Comparison of ENCODE assay signal across 11 mouse cellular contexts in the genomic region with DNA sequence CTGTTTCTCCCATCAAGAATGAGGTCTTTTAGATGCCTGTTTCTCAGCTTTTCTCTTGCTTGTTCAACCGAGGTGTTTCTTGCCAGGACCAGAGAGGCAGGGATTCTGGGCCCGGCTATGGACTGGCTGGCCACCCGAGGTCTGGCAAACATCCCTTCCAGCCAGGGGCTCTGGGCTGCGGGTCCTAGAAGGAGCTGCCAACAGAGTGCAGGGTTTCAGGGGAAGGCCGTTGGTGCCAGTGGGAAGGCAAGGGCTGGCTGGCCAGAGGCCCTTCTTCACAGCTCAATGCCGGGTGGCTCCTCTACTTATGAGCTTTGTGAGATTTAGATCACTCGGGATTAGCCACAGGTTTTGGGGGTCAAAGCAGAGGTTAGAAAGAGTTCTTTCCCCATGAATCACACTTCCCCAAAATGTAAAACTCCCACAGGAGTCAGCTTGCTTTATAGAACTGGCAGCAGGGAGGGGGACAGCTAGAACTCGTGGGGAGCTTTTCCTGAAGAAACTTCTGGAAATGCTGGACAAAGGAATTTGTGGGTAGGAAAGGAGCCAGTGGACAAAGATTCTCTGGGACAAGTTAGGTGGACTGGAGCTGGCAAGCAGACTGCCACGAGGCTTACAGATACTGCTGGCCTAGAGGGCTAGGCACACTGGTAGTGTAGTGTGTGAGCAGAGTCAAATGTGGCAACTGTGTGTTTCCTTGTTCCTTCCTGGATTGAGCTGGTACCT.
DNase-seq lines count a peak whose midpoint lies in the region; ATAC-seq lines count a peak whose summit lies in the region.
"Had no signal": no experiment of that assay in that cellular context is flagged by ENCODE, and none has a peak within 500 bp of the region (broad histone marks: within the 10 kb centered on the region; RNA-seq: fewer than 3 reads in every experiment).

No protein-coding gene starts in this region.

- no peak overlapping the region for H3K4me3 ChIP-seq in embryonic facial prominence, embryonic 15.5 days (replicated peaks)
- no peak overlapping the region for H3K4me3 ChIP-seq in kidney, embryonic 16.5 days (ENCODE audit: low read length)
- H3K4me3 ChIP-seq in midbrain, embryonic 16.5 days (ENCODE audit: low read depth, low read length) = no peak overlapping the region
- H3K4me3 ChIP-seq: neural tube, embryonic 12.5 days had no signal

- 47% methylated on average over 9 of the region's 9 CpGs for WGBS in embryonic facial prominence, embryonic 15.5 days
- WGBS in kidney, embryonic 16.5 days = 65% methylated on average over 9 of the region's 9 CpGs
- WGBS in midbrain, embryonic 16.5 days = 53% methylated on average over 9 of the region's 9 CpGs

- H3K27ac ChIP-seq in embryonic facial prominence, embryonic 15.5 days (replicated peaks) = peak overlapping the region; percentile 80
- no peak overlapping the region for H3K27ac ChIP-seq in kidney, embryonic 16.5 days (ENCODE audit: low read length)
- no peak overlapping the region for H3K27ac ChIP-seq in midbrain, embryonic 16.5 days (ENCODE audit: low read length)
- H3K27ac ChIP-seq: neural tube, embryonic 12.5 days had no signal

- intact Hi-C loops in heart, postnatal 36 days (cut with DNase I) = no loop called here

- H3K9ac ChIP-seq in embryonic facial prominence, embryonic 15.5 days = no peak overlapping the region
- H3K9ac ChIP-seq in kidney, embryonic 16.5 days (replicated peaks; ENCODE audit: low read length) = no peak overlapping the region
- no peak overlapping the region for H3K9ac ChIP-seq in midbrain, embryonic 16.5 days (ENCODE audit: low read depth, low read length)
- H3K9ac ChIP-seq: neural tube, embryonic 12.5 days had no signal

- H3K4me2 ChIP-seq in embryonic facial prominence, embryonic 15.5 days (replicated peaks) = no peak overlapping the region
- H3K4me2 ChIP-seq in kidney, embryonic 16.5 days (replicated peaks; ENCODE audit: low read depth, low read length) = no peak overlapping the region
- no peak overlapping the region for H3K4me2 ChIP-seq in midbrain, embryonic 16.5 days (ENCODE audit: low read length)
- H3K4me2 ChIP-seq: neural tube, embryonic 12.5 days had no signal

- no peak for ATAC-seq in embryonic facial prominence, embryonic 15.5 days (ENCODE audit: insufficient number of reproducible peaks, low FRiP score, low TSS enrichment, low read depth)
- ATAC-seq in kidney, embryonic 16.5 days (ENCODE audit: low FRiP score, low TSS enrichment) = no peak
- no peak for ATAC-seq in midbrain, embryonic 16.5 days

- H3K27me3 ChIP-seq in embryonic facial prominence, embryonic 15.5 days = no peaks in the 10 kb centered on the region
- H3K27me3 ChIP-seq in kidney, embryonic 16.5 days (ENCODE audit: insufficient read depth, low read length) = no peaks in the 10 kb centered on the region
- no peaks in the 10 kb centered on the region for H3K27me3 ChIP-seq in midbrain, embryonic 16.5 days (ENCODE audit: control insufficient read depth, insufficient read depth, low read depth, low read length)
- H3K27me3 ChIP-seq: neural tube, embryonic 12.5 days had no signal

- peaks cover 68% of the 10 kb centered on the region for H3K4me1 ChIP-seq in embryonic facial prominence, embryonic 15.5 days
- peaks cover 24% of the 10 kb centered on the region; the same call in 1 of the 2 replicates for H3K4me1 ChIP-seq in kidney, embryonic 16.5 days (ENCODE audit: insufficient read depth, low read length)
- no peaks in the 10 kb centered on the region; the same call in 1 of the 2 replicates for H3K4me1 ChIP-seq in midbrain, embryonic 16.5 days (ENCODE audit: control insufficient read depth, insufficient read depth, low read length)
- H3K4me1 ChIP-seq: neural tube, embryonic 12.5 days had no signal

- no peaks in the 10 kb centered on the region for H3K36me3 ChIP-seq in embryonic facial prominence, embryonic 15.5 days
- H3K36me3 ChIP-seq in kidney, embryonic 16.5 days (ENCODE audit: insufficient read depth, low read length) = no peaks in the 10 kb centered on the region
- H3K36me3 ChIP-seq in midbrain, embryonic 16.5 days (ENCODE audit: control insufficient read depth, insufficient read depth, low read length) = no peaks in the 10 kb centered on the region
- H3K36me3 ChIP-seq: neural tube, embryonic 12.5 days had no signal

- H3K9me3 ChIP-seq in embryonic facial prominence, embryonic 15.5 days (replicated peaks) = no peaks in the 10 kb centered on the region
- no peaks in the 10 kb centered on the region for H3K9me3 ChIP-seq in kidney, embryonic 16.5 days (ENCODE audit: low read length)
- no peaks in the 10 kb centered on the region for H3K9me3 ChIP-seq in midbrain, embryonic 16.5 days (replicated peaks; ENCODE audit: control insufficient read depth, low read length, poor library complexity, severe bottlenecking)
- H3K9me3 ChIP-seq: neural tube, embryonic 12.5 days had no signal

- DNase-seq in heart, adult 11 months = peak; percentile 81
- no peak for DNase-seq in heart, postnatal 36 days
- DNase-seq in 3T3-L1 (ENCODE audit: low read depth, low spot score) = peak; percentile 95
- DNase-seq in layer of hippocampus, postnatal 36 days = peak; percentile 42 to 65
- DNase-seq in spleen, postnatal 10 days (ENCODE audit: low spot score in 2 of 2) = no peak
- DNase-seq: adrenal gland, adult 2 months; lung, adult 2 months had no signal

Comparison
In these comparisons a context has a peak if more than half of its experiments do, and no peak if none do; other contexts are left out.
1. DNase-seq: peak in heart, adult 11 months (single experiment), 3T3-L1 (single experiment) and layer of hippocampus, postnatal 36 days (2 of 2); none in heart, postnatal 36 days (0 of 2) and spleen, postnatal 10 days (0 of 2).